ENCODE assay signal across 20 mouse cellular contexts in the genomic region with DNA sequence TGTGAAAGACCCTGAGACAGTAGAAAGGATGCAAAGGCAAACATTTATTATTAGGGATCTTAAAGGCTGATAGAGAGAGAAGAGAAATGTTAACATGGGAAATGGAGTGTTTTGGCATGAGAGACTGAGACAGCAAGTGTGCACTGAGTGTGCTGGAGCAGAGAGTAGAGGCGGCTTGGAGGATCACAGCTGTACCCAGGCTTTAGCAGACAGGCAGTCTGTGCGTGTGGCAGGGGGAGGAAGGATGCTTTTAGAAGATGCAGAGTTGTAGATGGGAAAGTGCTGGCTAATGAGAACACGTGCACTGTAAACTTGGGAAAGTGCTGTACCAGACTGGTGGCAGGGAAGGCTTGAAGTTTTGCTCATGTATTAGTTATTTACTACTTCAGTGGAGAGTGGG.
A peak's percentile ranks its signal among the peaks of the same experiment; 100 is the strongest.
DNase-seq lines count a peak whose midpoint lies in the region; ATAC-seq lines count a peak whose summit lies in the region.
"Had no signal": no experiment of that assay in that cellular context is flagged by ENCODE, and none has a peak within 500 bp of the region (broad histone marks: within the 10 kb centered on the region; RNA-seq: fewer than 3 reads in every experiment).

No protein-coding gene starts in this region.

- peaks cover 38% of the 10 kb centered on the region for H3K4me1 ChIP-seq in neural tube, embryonic 13.5 days (replicated peaks)
- H3K4me1 ChIP-seq in neural tube, embryonic 15.5 days, result peaks cover 7% of the 10 kb centered on the region; the same call in 1 of the 2 replicates
- H3K4me1 ChIP-seq: limb, embryonic 13.5 days; liver, embryonic 13.5 days had no signal

- WGBS in neural tube, embryonic 13.5 days, result 52% methylated on average over 3 of the region's 3 CpGs
- WGBS in neural tube, embryonic 15.5 days, result 43% methylated on average over 3 of the region's 3 CpGs

- no peak overlapping the region for H3K9ac ChIP-seq in neural tube, embryonic 13.5 days
- H3K9ac ChIP-seq in neural tube, embryonic 15.5 days (replicated peaks), result no peak overlapping the region
- H3K9ac ChIP-seq: limb, embryonic 13.5 days; liver, embryonic 13.5 days; lung, embryonic 14.5 days had no signal

- no peak overlapping the region for H3K4me2 ChIP-seq in neural tube, embryonic 13.5 days
- no peak overlapping the region for H3K4me2 ChIP-seq in neural tube, embryonic 15.5 days
- H3K4me2 ChIP-seq: limb, embryonic 13.5 days; liver, embryonic 13.5 days; lung, embryonic 14.5 days had no signal

- peak; percentile 13 to 30 for DNase-seq in cerebellum, postnatal 10 days
- DNase-seq in cerebellum, adult 11 months, result no peak
- peak; percentile 11 for DNase-seq in layer of hippocampus, adult 11-12 months (ENCODE audit: low spot score)
- no peak for DNase-seq in layer of hippocampus, postnatal 14 days (ENCODE audit: low spot score in 2 of 2)
- DNase-seq in kidney, postnatal 25 days, result no peak
- DNase-seq in yolk sac, embryonic 10.5 days (ENCODE audit: low spot score), result no peak
- DNase-seq: adrenal gland, adult 8-10 months; cerebellum, postnatal 25 days; embryo, embryonic 11 days; kidney, adult 11 months; kidney, postnatal 10 days; liver, embryonic 13.5 days; lung, embryonic 14.5 days; lung, postnatal 36 days had no signal

- H3K4me3 ChIP-seq in neural tube, embryonic 13.5 days, result no peak overlapping the region
- H3K4me3 ChIP-seq in neural tube, embryonic 15.5 days (replicated peaks), result no peak overlapping the region
- H3K4me3 ChIP-seq: limb, embryonic 13.5 days; liver, embryonic 13.5 days had no signal

- H3K9me3 ChIP-seq in neural tube, embryonic 13.5 days, result no peaks in the 10 kb centered on the region
- no peaks in the 10 kb centered on the region for H3K9me3 ChIP-seq in neural tube, embryonic 15.5 days (replicated peaks)
- H3K9me3 ChIP-seq: limb, embryonic 13.5 days had no signal

- peak overlapping the region; percentile 33; the same call in 1 of the 2 replicates for H3K27ac ChIP-seq in neural tube, embryonic 13.5 days (replicated peaks)
- no peak overlapping the region for H3K27ac ChIP-seq in neural tube, embryonic 15.5 days (replicated peaks)
- H3K27ac ChIP-seq: limb, embryonic 13.5 days; liver, embryonic 13.5 days; stomach, postnatal 0 days had no signal

- no peak for ATAC-seq in neural tube, embryonic 13.5 days (ENCODE audit: low read depth)
- ATAC-seq in neural tube, embryonic 15.5 days (ENCODE audit: low FRiP score), result no peak
- ATAC-seq: CD4-positive, CD25-positive, alpha-beta regulatory T cell, adult 4 months; Patski had no signal

- H3K27me3 ChIP-seq in neural tube, embryonic 13.5 days, result no peaks in the 10 kb centered on the region
- H3K27me3 ChIP-seq in neural tube, embryonic 15.5 days (replicated peaks), result no peaks in the 10 kb centered on the region
- H3K27me3 ChIP-seq: limb, embryonic 13.5 days; liver, embryonic 13.5 days; Patski had no signal

- no peaks in the 10 kb centered on the region for H3K36me3 ChIP-seq in neural tube, embryonic 13.5 days
- H3K36me3 ChIP-seq in neural tube, embryonic 15.5 days, result no peaks in the 10 kb centered on the region
- H3K36me3 ChIP-seq: limb, embryonic 13.5 days; liver, embryonic 13.5 days had no signal

Comparison
In these comparisons a context has a peak if more than half of its experiments do, and no peak if none do; other contexts are left out.
1. DNase-seq: peak in cerebellum, postnatal 10 days (2 of 2) and layer of hippocampus, adult 11-12 months (single experiment); none in cerebellum, adult 11 months (single experiment), layer of hippocampus, postnatal 14 days (0 of 2), kidney, postnatal 25 days (0 of 2) and yolk sac, embryonic 10.5 days (single experiment).